Mouse (Mus musculus): Measurements from ENCODE around the gene Rtkn2. TPM values are rescaled to one million over a fixed set of nuclear protein-coding genes. Genes with fewer than 3 reads are reported as not detected.

Rtkn2 gene
- polyA plus RNA-seq, 1 experiment from 2014 or later: 10.2 TPM

GRCm38 (mm10) chr10:68079910-68080670 lies 100.7 kb downstream of the Rtkn2 start:
- H3K4me3 ChIP-seq (ENCODE audit: low read length): no peak overlapping the region
- no peak overlapping the region for H3K9ac ChIP-seq (replicated peaks; ENCODE audit: low read length)
- no peak overlapping the region for H3K27ac ChIP-seq (ENCODE audit: low read length)
- no peak overlapping the region for H3K4me2 ChIP-seq (replicated peaks; ENCODE audit: low read depth, low read length)
- no peaks in the 10 kb centered on the region for H3K27me3 ChIP-seq (ENCODE audit: insufficient read depth, low read length)
- peaks cover 3% of the 10 kb centered on the region; the same call in 1 of the 2 replicates for H3K4me1 ChIP-seq (ENCODE audit: insufficient read depth, low read length)
- ATAC-seq (ENCODE audit: low FRiP score, low TSS enrichment): no peak
- peaks cover 5% of the 10 kb centered on the region; the same call in 1 of the 2 replicates for H3K9me3 ChIP-seq (ENCODE audit: low read length)
- WGBS: 80% methylated on average over 10 of the region's 10 CpGs
- H3K36me3 ChIP-seq (ENCODE audit: insufficient read depth, low read length): no peaks in the 10 kb centered on the region

GRCm38 (mm10) chr10:68081712-68082111 lies 102.3 kb downstream of the Rtkn2 start:
- Histone ChIP-seq H3K9me3 (ENCODE audit: low read length) (peaks cover 5% of the 10 kb centered on the region; the same call in 1 of the 2 replicates), H3K27ac (ENCODE audit: low read length) (no peak overlapping the region), H3K9ac (replicated peaks; ENCODE audit: low read length) (no peak overlapping the region), H3K27me3 (ENCODE audit: insufficient read depth, low read length) (no peaks in the 10 kb centered on the region), H3K4me2 (replicated peaks; ENCODE audit: low read depth, low read length) (no peak overlapping the region), H3K4me3 (ENCODE audit: low read length) (no peak overlapping the region), H3K36me3 (ENCODE audit: insufficient read depth, low read length) (no peaks in the 10 kb centered on the region), H3K4me1 (ENCODE audit: insufficient read depth, low read length) (peaks cover 3% of the 10 kb centered on the region; the same call in 1 of the 2 replicates)
- 55% methylated on average over 6 of the region's 6 CpGs for WGBS
- no peak for ATAC-seq (ENCODE audit: low FRiP score, low TSS enrichment)

GRCm38 (mm10) chr10:68085574-68085973 lies 106.2 kb downstream of the Rtkn2 start:
- no peak overlapping the region for H3K27ac ChIP-seq (ENCODE audit: low read length)
- no peaks in the 10 kb centered on the region for H3K27me3 ChIP-seq (ENCODE audit: insufficient read depth, low read length)
- H3K4me3 ChIP-seq (ENCODE audit: low read length): no peak overlapping the region
- no peak overlapping the region for H3K9ac ChIP-seq (replicated peaks; ENCODE audit: low read length)
- peaks cover 6% of the 10 kb centered on the region; the same call in 1 of the 2 replicates for H3K4me1 ChIP-seq (ENCODE audit: insufficient read depth, low read length)
- H3K36me3 ChIP-seq (ENCODE audit: insufficient read depth, low read length): no peaks in the 10 kb centered on the region
- ATAC-seq (ENCODE audit: low FRiP score, low TSS enrichment): no peak
- no peak overlapping the region for H3K4me2 ChIP-seq (replicated peaks; ENCODE audit: low read depth, low read length)
- H3K9me3 ChIP-seq (ENCODE audit: low read length): no peaks in the 10 kb centered on the region
- 91% methylated on average over 4 of the region's 4 CpGs for WGBS

- Histone ChIP-seq H3K27ac (ENCODE audit: low read length) (no peak overlapping the region), H3K4me3 (ENCODE audit: low read length) (no peak overlapping the region), H3K4me1 (ENCODE audit: insufficient read depth, low read length) (peaks cover 16% of the 10 kb centered on the region), H3K9ac (replicated peaks; ENCODE audit: low read length) (no peak overlapping the region), H3K9me3 (ENCODE audit: low read length) (no peaks in the 10 kb centered on the region), H3K4me2 (replicated peaks; ENCODE audit: low read depth, low read length) (no peak overlapping the region), H3K27me3 (ENCODE audit: insufficient read depth, low read length) (no peaks in the 10 kb centered on the region), H3K36me3 (ENCODE audit: insufficient read depth, low read length) (no peaks in the 10 kb centered on the region)
- no peak for ATAC-seq (ENCODE audit: low FRiP score, low TSS enrichment)
- WGBS: 79% methylated on average over 4 of the region's 4 CpGs
Measured at GRCm38 (mm10) chr10:68086973-68087372, 107.6 kb downstream of the Rtkn2 start.

DNA sequence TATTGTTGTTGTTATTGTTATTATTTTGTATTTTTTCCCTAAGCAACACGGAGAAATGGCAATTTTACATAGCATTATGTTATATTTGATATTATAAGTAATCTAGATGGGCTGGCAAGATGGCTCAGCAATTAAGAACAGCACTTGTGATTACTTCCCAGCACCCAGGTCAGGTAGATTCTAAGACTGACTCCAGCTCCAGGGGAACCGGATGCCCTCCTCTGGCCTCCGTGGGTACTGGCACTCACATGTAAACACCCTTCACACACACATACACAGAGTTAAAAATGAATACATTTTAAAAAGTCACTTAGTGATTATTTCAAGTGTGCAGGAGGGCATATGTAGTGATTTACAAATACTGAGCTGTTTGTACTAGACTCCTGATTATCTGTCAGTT lies 108.4 kb downstream of the Rtkn2 start:
- no peak overlapping the region for H3K4me2 ChIP-seq (replicated peaks; ENCODE audit: low read depth, low read length)
- H3K9ac ChIP-seq (replicated peaks; ENCODE audit: low read length): no peak overlapping the region
- H3K27ac ChIP-seq (ENCODE audit: low read length): no peak overlapping the region
- no peak for ATAC-seq (ENCODE audit: low FRiP score, low TSS enrichment)
- H3K4me3 ChIP-seq (ENCODE audit: low read length): no peak overlapping the region
- H3K4me1 ChIP-seq (ENCODE audit: insufficient read depth, low read length): peaks cover 16% of the 10 kb centered on the region
- 79% methylated on average over 3 of the region's 3 CpGs for WGBS
- H3K36me3 ChIP-seq (ENCODE audit: insufficient read depth, low read length): no peaks in the 10 kb centered on the region
- H3K9me3 ChIP-seq (ENCODE audit: low read length): no peaks in the 10 kb centered on the region
- no peaks in the 10 kb centered on the region for H3K27me3 ChIP-seq (ENCODE audit: insufficient read depth, low read length)

DNA sequence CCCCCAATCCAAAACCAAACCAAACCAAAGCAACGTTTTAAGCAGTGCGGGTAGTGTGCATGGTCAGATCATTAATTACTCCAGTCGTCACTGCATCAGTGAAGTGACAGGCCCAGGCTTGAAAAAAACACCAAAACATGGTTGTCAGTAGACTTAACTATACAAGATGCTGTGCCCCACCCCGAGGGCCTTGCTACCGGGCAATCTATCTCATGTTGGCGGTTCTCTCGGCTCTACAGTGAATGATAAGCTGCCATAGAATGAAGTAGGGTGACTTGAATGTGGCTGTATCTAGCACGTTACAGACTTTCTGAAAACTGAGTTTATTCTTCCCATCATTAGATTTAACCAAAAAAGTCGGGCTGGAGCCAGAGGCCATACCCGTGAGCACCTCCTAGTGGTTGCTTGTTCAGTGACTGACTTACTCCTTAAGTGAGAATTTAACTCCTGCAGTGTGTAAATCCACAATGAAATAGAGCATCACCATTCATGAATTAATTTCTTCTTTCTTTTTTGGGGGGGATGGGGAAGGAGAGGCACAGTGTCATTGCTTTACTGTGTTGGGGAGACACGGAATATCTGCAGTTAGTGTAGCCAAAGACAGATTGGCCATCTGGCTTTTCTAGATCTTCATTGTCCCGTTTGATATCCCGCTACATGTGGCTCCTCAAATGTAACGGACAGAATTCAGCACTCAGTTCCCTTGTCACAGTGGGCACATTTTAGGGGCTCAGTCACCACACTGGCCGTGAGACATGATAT lies 110.2 kb downstream of the Rtkn2 start:
- H3K9ac ChIP-seq (replicated peaks; ENCODE audit: low read length): no peak overlapping the region
- H3K4me1 ChIP-seq (ENCODE audit: insufficient read depth, low read length): peaks cover 16% of the 10 kb centered on the region
- 64% methylated on average over 15 of the region's 15 CpGs for WGBS
- H3K4me2 ChIP-seq (replicated peaks; ENCODE audit: low read depth, low read length): no peak overlapping the region
- no peak overlapping the region for H3K4me3 ChIP-seq (ENCODE audit: low read length)
- H3K27ac ChIP-seq (ENCODE audit: low read length): peak overlapping the region; percentile 45; the same call in 1 of the 2 replicates
- H3K9me3 ChIP-seq (ENCODE audit: low read length): no peaks in the 10 kb centered on the region
- peaks cover 15% of the 10 kb centered on the region for H3K36me3 ChIP-seq (ENCODE audit: insufficient read depth, low read length)
- ATAC-seq (ENCODE audit: low FRiP score, low TSS enrichment): no peak
- no peaks in the 10 kb centered on the region for H3K27me3 ChIP-seq (ENCODE audit: insufficient read depth, low read length)

- ATAC-seq (ENCODE audit: low FRiP score, low TSS enrichment): no peak; the same call in 1 of the 2 replicates
- peaks cover 16% of the 10 kb centered on the region for H3K4me1 ChIP-seq (ENCODE audit: insufficient read depth, low read length)
- 51% methylated on average over 4 of the region's 4 CpGs for WGBS
- H3K9me3 ChIP-seq (ENCODE audit: low read length): no peaks in the 10 kb centered on the region
- H3K36me3 ChIP-seq (ENCODE audit: insufficient read depth, low read length): peaks cover 20% of the 10 kb centered on the region
- H3K4me3 ChIP-seq (ENCODE audit: low read length): no peak overlapping the region
- no peak overlapping the region for H3K4me2 ChIP-seq (replicated peaks; ENCODE audit: low read depth, low read length)
- no peak overlapping the region for H3K9ac ChIP-seq (replicated peaks; ENCODE audit: low read length)
- H3K27ac ChIP-seq (ENCODE audit: low read length): peak overlapping the region; percentile 45; the same call in 1 of the 2 replicates
- H3K27me3 ChIP-seq (ENCODE audit: insufficient read depth, low read length): no peaks in the 10 kb centered on the region
Measured at GRCm38 (mm10) chr10:68090197-68090535, 110.8 kb downstream of the Rtkn2 start.

DNA sequence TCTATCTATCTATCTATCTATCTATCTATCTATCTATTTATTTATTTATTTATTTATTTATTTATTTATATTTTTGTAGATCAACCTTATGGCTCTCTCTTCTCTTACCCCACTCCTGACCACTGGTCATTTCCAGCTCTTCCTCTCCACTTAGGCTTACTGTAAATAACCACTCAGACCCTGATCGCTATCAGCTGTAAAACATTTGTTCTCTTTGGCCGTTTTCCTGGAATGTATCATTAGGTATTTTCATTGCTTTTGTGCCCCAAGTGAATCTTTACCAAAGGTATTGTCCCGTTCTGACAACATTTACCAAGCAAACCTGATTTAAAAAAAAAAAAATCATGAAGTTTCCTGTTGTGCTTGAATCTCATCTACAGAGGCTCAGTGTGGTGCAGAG lies 111.2 kb downstream of the Rtkn2 start:
- Histone ChIP-seq H3K27ac (ENCODE audit: low read length) (peak overlapping the region; percentile 43; the same call in 1 of the 2 replicates), H3K4me1 (ENCODE audit: insufficient read depth, low read length) (peaks cover 16% of the 10 kb centered on the region), H3K9me3 (ENCODE audit: low read length) (no peaks in the 10 kb centered on the region), H3K9ac (replicated peaks; ENCODE audit: low read length) (no peak overlapping the region), H3K4me2 (replicated peaks; ENCODE audit: low read depth, low read length) (no peak overlapping the region), H3K36me3 (ENCODE audit: insufficient read depth, low read length) (peaks cover 24% of the 10 kb centered on the region), H3K4me3 (ENCODE audit: low read length) (no peak overlapping the region), H3K27me3 (ENCODE audit: insufficient read depth, low read length) (no peaks in the 10 kb centered on the region)
- no peak for ATAC-seq (ENCODE audit: low FRiP score, low TSS enrichment)
- WGBS: 45% methylated on average over 3 of the region's 3 CpGs

DNA sequence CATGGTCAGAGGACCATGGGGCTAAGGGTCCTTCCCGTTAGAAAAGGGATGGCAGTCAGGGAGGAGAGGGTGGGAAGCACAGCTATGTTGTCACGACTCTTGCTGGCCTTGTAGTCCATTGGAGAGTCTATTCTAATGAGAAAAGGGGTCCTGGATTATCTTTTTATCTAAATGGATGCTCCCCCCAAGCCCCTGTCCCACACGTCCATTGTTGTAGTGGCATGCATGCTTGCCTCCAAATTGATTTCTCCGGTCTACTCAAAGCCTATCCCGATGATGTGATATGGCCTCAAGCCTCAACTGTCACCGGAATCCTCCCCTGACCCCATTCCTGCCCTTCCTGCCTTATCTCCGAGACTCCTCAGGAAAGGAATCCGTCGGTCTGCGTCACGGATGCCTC lies 111.6 kb downstream of the Rtkn2 start:
- H3K36me3 ChIP-seq (ENCODE audit: insufficient read depth, low read length): peaks cover 28% of the 10 kb centered on the region
- 69% methylated on average over 11 of the region's 11 CpGs for WGBS
- H3K27ac ChIP-seq (ENCODE audit: low read length): peak overlapping the region; percentile 43; the same call in 1 of the 2 replicates

DNA sequence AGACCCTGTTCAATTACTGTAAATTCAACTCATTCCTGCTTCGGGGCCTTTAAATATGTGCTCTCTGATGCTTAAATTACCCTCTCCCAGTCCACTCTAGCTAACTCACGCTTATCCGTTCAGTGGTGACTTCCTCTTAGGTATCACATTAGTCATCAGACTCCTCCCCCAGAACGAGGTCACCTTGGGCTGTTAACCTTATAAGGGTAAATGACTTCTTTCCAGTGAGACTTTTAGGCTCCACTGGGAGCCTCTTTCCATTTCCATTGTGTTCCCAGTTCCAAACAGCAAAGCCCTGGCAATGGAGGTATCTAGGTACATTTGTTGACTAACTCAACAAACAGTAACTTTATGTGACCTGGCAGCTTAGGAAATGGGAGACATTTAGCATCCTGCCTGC lies 112.5 kb downstream of the Rtkn2 start:
- Histone ChIP-seq H3K27me3 (ENCODE audit: insufficient read depth, low read length) (no peaks in the 10 kb centered on the region), H3K27ac (ENCODE audit: low read length) (no peak overlapping the region), H3K4me3 (ENCODE audit: low read length) (no peak overlapping the region), H3K9me3 (ENCODE audit: low read length) (no peaks in the 10 kb centered on the region), H3K4me1 (ENCODE audit: insufficient read depth, low read length) (peaks cover 16% of the 10 kb centered on the region), H3K9ac (replicated peaks; ENCODE audit: low read length) (no peak overlapping the region), H3K4me2 (replicated peaks; ENCODE audit: low read depth, low read length) (no peak overlapping the region), H3K36me3 (ENCODE audit: insufficient read depth, low read length) (peaks cover 36% of the 10 kb centered on the region)
- 55% methylated on average over 4 of the region's 4 CpGs for WGBS
- ATAC-seq (ENCODE audit: low FRiP score, low TSS enrichment): no peak

More for the DNA sequence above, 111.6 kb downstream of the Rtkn2 start:
- no peaks in the 10 kb centered on the region for H3K9me3 ChIP-seq (ENCODE audit: low read length)
- ATAC-seq (ENCODE audit: low FRiP score, low TSS enrichment): no peak
- H3K27me3 ChIP-seq (ENCODE audit: insufficient read depth, low read length): no peaks in the 10 kb centered on the region
- no peak overlapping the region for H3K4me3 ChIP-seq (ENCODE audit: low read length)
- no peak overlapping the region for H3K4me2 ChIP-seq (replicated peaks; ENCODE audit: low read depth, low read length)
- peaks cover 16% of the 10 kb centered on the region for H3K4me1 ChIP-seq (ENCODE audit: insufficient read depth, low read length)
- H3K9ac ChIP-seq (replicated peaks; ENCODE audit: low read length): no peak overlapping the region

All from kidney, embryonic 16.5 days (tissue).